Mouse (Mus musculus) spleen, adult 2 months (tissue): ENCODE measurements around the gene Stard8.

Experiments used
- CTCF ChIP-seq: fragments of 200-500 bp; IDR thresholded peaks from 2 replicates; pipeline ENCODE4 v1.5.1; 2011; ENCODE audit warnings: mild to moderate bottlenecking, inconsistent platforms; ENCODE audit not compliant: insufficient read depth, insufficient read length, insufficient replicate concordance; ENCODE audit errors: extremely low read depth
- POLR2A ChIP-seq: fragments of 200-500 bp; IDR thresholded peaks from 2 replicates; pipeline ENCODE4 v1.6.1; 2011; ENCODE audit warnings: low read depth, low read length, inconsistent platforms

DNA sequence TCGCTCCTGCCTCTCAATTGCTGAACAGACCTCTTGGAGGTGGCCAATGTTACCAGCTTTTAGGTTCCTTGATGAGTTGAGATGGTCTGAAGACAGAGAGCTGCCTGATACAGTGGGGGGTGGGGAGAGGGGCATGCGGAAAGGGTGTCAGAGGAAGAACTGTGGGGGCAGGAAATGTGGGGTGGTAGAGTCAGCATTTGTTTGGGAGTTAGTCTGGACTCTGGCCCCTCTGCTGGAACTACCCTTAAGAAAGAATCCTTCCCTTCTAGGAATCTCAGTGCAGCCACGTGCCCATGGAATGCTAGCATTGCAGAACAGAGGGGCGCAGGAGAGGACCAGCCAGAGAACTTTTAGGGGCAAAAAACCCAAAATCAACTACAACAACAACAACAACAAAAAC is 16.3 kb downstream of the Stard8 start:
- TF ChIP-seq CTCF (no peak), POLR2A (no peak)
